In genomic region chr8:31031721-31032591, GRCm38 (mm10) we compare ENCODE assay signal across 8 mouse cellular contexts.
DNase-seq lines count a peak whose midpoint lies in the region; ATAC-seq and TF ChIP-seq lines count a peak whose summit lies in the region.

No protein-coding gene starts in this region.

- WGBS in intestine, embryonic 15.5 days, result 11% methylated on average over 24 of the region's 24 CpGs
- WGBS in midbrain, embryonic 11.5 days, result 4% methylated on average over 23 of the region's 24 CpGs
- 5% methylated on average over 23 of the region's 24 CpGs for WGBS in spleen, adult 2 months

- DNase-seq in heart, adult 11 months, result peak; percentile 93
- no peak for DNase-seq in heart, postnatal 25 days (ENCODE audit: low spot score)
- peak; percentile 68 for DNase-seq in gastrocnemius, postnatal 14 days
- peak; percentile 83 for DNase-seq in left cerebral cortex, postnatal 4 days
- peak; percentile 97 for DNase-seq in midbrain, embryonic 11.5 days (ENCODE audit: low spot score, missing footprints)
- peak; percentile 17 to 26 for DNase-seq in spleen, adult 2 months (ENCODE audit: low read depth in 1 of 2, low spot score in 2 of 2)

- no peak overlapping the region for H3K9ac ChIP-seq in intestine, embryonic 15.5 days
- peak overlapping the region; percentile 53 for H3K9ac ChIP-seq in midbrain, embryonic 11.5 days (ENCODE audit: low read length)

- intact Hi-C loops in heart, postnatal 25 days (cut with DNase I), result loop anchor here (2.0 kb wide), 1 partner anchor 191 kb away; no protein-coding TSS in a partner anchor
- intact Hi-C loops in gastrocnemius, postnatal 14 days (cut with DNase I; ENCODE audit: low total_unique reads), result loop anchor here (5.0 kb wide), 1 partner anchor 190 kb away; no protein-coding TSS in a partner anchor
- intact Hi-C loops in left cerebral cortex, postnatal 4 days (cut with DNase I), result loop anchor here (5.0 kb wide), 1 partner anchor 110 kb away; no protein-coding TSS in a partner anchor

- ATAC-seq in common myeloid progenitor, adult 5-6 weeks (replicated peaks; ENCODE audit: low read depth, poor library complexity, severe bottlenecking), result peak; percentile 90
- peak; percentile 90 for ATAC-seq in intestine, embryonic 15.5 days
- peak; percentile 92 for ATAC-seq in midbrain, embryonic 11.5 days (ENCODE audit: low FRiP score)

- TF ChIP-seq POLR2A in spleen, adult 2 months (IDR thresholded peaks at IDR 0.05; ENCODE audit: low read depth, low read length), result no peak

- peak overlapping the region; percentile 35 for H3K4me3 ChIP-seq in intestine, embryonic 15.5 days (replicated peaks)
- H3K4me3 ChIP-seq in midbrain, embryonic 11.5 days (ENCODE audit: low read depth, low read length), result peak overlapping the region; percentile 19
- H3K4me3 ChIP-seq in spleen, adult 2 months (ENCODE audit: extremely low read depth, insufficient read depth, insufficient read length), result peak overlapping the region; percentile 5; the same call in 1 of the 2 replicates

- H3K27me3 ChIP-seq in intestine, embryonic 15.5 days (replicated peaks), result no peaks in the 10 kb centered on the region
- no peaks in the 10 kb centered on the region for H3K27me3 ChIP-seq in midbrain, embryonic 11.5 days (ENCODE audit: control insufficient read depth, insufficient read depth, low read length)
- H3K27me3 ChIP-seq in spleen, adult 2 months (ENCODE audit: control insufficient read depth, insufficient read depth, low read length), result no peaks in the 10 kb centered on the region

- no peaks in the 10 kb centered on the region for H3K36me3 ChIP-seq in intestine, embryonic 15.5 days
- H3K36me3 ChIP-seq in midbrain, embryonic 11.5 days (ENCODE audit: control insufficient read depth, insufficient read depth, low read length), result no peaks in the 10 kb centered on the region
- H3K36me3 ChIP-seq in spleen, adult 2 months (ENCODE audit: control insufficient read depth, insufficient read depth, low read length), result no peaks in the 10 kb centered on the region

- no peak overlapping the region for H3K27ac ChIP-seq in intestine, embryonic 15.5 days
- 0 out of 2 replicates have a peak overlapping the region, but pooled peaks have one; percentile 11 for H3K27ac ChIP-seq in midbrain, embryonic 11.5 days (ENCODE audit: low read depth, low read length)
- H3K27ac ChIP-seq in spleen, adult 2 months (ENCODE audit: insufficient read depth, low read length), result no peak overlapping the region

- H3K4me2 ChIP-seq in intestine, embryonic 15.5 days (replicated peaks), result peak overlapping the region; percentile 76
- H3K4me2 ChIP-seq in midbrain, embryonic 11.5 days, result peak overlapping the region; percentile 44

- no peaks in the 10 kb centered on the region for H3K9me3 ChIP-seq in intestine, embryonic 15.5 days
- H3K9me3 ChIP-seq in midbrain, embryonic 11.5 days (ENCODE audit: control insufficient read depth, low read length), result no peaks in the 10 kb centered on the region

- peak; percentile 54; the same call in 1 of the 2 replicates for TF ChIP-seq CTCF in spleen, adult 2 months (IDR thresholded peaks at IDR 0.05; ENCODE audit: extremely low read depth, insufficient read depth, insufficient read length, insufficient replicate concordance)

- H3K4me1 ChIP-seq in intestine, embryonic 15.5 days (replicated peaks), result no peaks in the 10 kb centered on the region
- H3K4me1 ChIP-seq in midbrain, embryonic 11.5 days (ENCODE audit: control insufficient read depth, insufficient read depth, low read length), result peaks cover 7% of the 10 kb centered on the region; the same call in 1 of the 2 replicates
- no peaks in the 10 kb centered on the region for H3K4me1 ChIP-seq in spleen, adult 2 months (ENCODE audit: control insufficient read depth, insufficient read depth, insufficient read length)
